Mouse (Mus musculus): Measurements from ENCODE around the gene Rbfox2. TPM values are rescaled to one million over a fixed set of nuclear protein-coding genes. Genes with fewer than 3 reads are reported as not detected.
A peak's percentile ranks its signal among the peaks of the same experiment; 100 is the strongest.

Rbfox2 gene
- 9.1 and 9.9 TPM in 2 replicates for polyA plus RNA-seq (2012; rRNA removed)
- 7.2 and 8.5 TPM in 2 replicates for polyA plus RNA-seq (2014; fragmentation: Nextera tagmentation; extraction: Ambion mirVana)

DNA sequence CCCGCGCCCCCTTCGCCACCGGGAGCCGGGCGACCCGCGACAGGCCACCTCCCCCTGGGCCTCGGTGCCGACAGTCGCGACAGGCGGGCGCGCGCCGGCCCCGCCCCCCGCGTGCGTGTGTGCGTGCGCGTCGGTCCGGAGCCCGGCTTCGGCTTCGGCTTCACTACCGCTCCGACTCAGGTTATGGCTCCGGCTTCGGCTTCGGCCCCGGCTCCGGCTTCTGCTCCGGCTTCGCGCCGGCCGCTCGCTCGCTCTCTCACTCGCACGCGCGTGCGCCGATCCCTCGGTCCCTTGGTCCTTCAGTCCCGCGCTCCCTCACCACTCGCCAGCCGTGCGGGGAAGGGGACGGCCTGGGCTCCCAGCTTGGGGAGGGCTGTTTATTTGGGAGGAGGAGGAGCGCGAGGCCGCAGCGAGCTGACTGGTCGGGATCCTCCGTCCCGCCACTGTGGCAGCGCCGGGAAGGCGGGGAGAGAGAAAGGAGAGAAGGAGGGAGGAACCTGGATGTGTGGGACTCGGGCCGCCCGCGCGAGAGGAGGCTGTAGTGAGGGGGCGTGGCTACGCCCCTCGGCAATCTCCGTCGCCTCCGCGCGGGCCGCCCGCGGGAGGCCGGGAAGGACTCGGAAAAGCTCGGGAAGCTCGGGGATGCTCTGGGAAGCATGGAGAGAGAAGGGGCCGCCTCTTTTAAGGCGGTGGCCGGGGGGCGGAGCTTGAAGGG, at the start of gene Rbfox2:
Gene Rbfox2, minus strand, starts transcription at position 458 of the 715 bp plus-strand sequence.
- under 1% methylated on average over 89 of the region's 90 CpGs for WGBS (ENCODE audit: insufficient replicate concordance)
- no peaks in the 10 kb centered on the region for H3K9me3 ChIP-seq (ENCODE audit: control insufficient read depth, low read length)
- peak within 1 kb of the TSS; percentile 27 for H3K9ac ChIP-seq (replicated peaks)
- H3K4me2 ChIP-seq (ENCODE audit: low read depth), result peak within 1 kb of the TSS; percentile 69
- H3K4me3 ChIP-seq (ENCODE audit: insufficient read depth in 1 of 2, low read depth in 2 of 2, low read length in 2 of 2), result peak within 1 kb of the TSS; percentile 56 to 58
- ATAC-seq (ENCODE audit: insufficient read depth) (peak; percentile 88), DNase-seq (ENCODE audit: low read depth in 3 of 3, low spot score in 3 of 3) (peak; percentile 38 to 43 (median 41))
- TF ChIP-seq EP300 (IDR thresholded peaks at IDR 0.05; ENCODE audit: low read depth), result no peak
- no peak for TF ChIP-seq CTCF (IDR thresholded peaks at IDR 0.05; ENCODE audit: low read depth)
- H3K27me3 ChIP-seq (ENCODE audit: control insufficient read depth, insufficient read depth, low read length), result peaks cover 38% of the 10 kb centered on the region
- no peaks in the 10 kb centered on the region for H3K36me3 ChIP-seq (replicated peaks; ENCODE audit: control insufficient read depth, insufficient read depth, low read depth)
- peaks cover 0 to 13% of the 10 kb centered on the region in 2 experiments; a peak in 2 of 4 replicates for H3K4me1 ChIP-seq (replicated peaks; ENCODE audit: control insufficient read depth in 2 of 2, insufficient read depth in 2 of 2, low read length in 1 of 2)
- H3K27ac ChIP-seq, result no peak within 1 kb of the TSS

DNA sequence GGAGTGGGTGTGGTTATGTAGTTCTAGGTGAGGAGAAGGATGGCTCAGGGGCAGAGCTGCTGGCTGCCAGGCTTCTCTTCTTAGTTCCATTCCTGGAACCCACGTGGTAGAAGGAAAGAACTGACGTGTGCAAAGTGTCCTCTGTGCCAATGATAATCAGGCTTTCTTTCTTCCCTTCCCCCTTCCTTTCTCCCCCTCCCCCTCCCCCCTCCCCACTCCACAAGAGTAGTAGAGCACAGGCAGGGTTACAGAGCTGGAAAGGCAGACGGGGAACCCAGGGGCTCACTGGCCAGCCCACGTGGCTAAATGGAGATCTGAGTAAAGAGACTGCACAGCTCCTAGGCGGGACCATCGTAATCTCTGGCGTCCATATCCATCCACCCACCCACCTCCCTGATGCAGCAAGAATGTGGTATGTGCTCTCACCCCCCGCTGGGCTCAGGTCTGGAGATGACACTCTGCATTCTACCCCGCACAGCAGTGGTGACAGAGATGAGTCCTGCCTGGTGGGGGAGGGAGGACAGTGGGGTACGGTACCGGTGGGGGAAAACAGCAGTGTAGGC, 49.5 kb upstream of the Rbfox2 start:
- TF ChIP-seq EP300 (IDR thresholded peaks at IDR 0.05; ENCODE audit: low read depth) (no peak), CTCF (IDR thresholded peaks at IDR 0.05; ENCODE audit: low read depth) (no peak)
- 11% methylated on average over 11 of the region's 11 CpGs for WGBS (ENCODE audit: insufficient replicate concordance)
- Histone ChIP-seq H3K4me2 (ENCODE audit: low read depth) (peak overlapping the region; percentile 20; the same call in 1 of the 2 replicates), H3K27ac (no peak overlapping the region), H3K9ac (replicated peaks) (no peak overlapping the region), H3K27me3 (ENCODE audit: control insufficient read depth, insufficient read depth, low read length) (no peaks in the 10 kb centered on the region), H3K4me3 (ENCODE audit: insufficient read depth in 1 of 2, low read depth in 2 of 2, low read length in 2 of 2) (no peak overlapping the region), H3K9me3 (ENCODE audit: control insufficient read depth, low read length) (no peaks in the 10 kb centered on the region), H3K36me3 (replicated peaks; ENCODE audit: control insufficient read depth, insufficient read depth, low read depth) (no peaks in the 10 kb centered on the region), H3K4me1 (replicated peaks; ENCODE audit: control insufficient read depth in 2 of 2, insufficient read depth in 2 of 2, low read length in 1 of 2) (peaks cover 0 to 3% of the 10 kb centered on the region in 2 experiments; a peak in 2 of 4 replicates)
- DNase-seq (ENCODE audit: low read depth in 3 of 3, low spot score in 3 of 3) (no peak), ATAC-seq (ENCODE audit: insufficient read depth) (no peak)

DNA sequence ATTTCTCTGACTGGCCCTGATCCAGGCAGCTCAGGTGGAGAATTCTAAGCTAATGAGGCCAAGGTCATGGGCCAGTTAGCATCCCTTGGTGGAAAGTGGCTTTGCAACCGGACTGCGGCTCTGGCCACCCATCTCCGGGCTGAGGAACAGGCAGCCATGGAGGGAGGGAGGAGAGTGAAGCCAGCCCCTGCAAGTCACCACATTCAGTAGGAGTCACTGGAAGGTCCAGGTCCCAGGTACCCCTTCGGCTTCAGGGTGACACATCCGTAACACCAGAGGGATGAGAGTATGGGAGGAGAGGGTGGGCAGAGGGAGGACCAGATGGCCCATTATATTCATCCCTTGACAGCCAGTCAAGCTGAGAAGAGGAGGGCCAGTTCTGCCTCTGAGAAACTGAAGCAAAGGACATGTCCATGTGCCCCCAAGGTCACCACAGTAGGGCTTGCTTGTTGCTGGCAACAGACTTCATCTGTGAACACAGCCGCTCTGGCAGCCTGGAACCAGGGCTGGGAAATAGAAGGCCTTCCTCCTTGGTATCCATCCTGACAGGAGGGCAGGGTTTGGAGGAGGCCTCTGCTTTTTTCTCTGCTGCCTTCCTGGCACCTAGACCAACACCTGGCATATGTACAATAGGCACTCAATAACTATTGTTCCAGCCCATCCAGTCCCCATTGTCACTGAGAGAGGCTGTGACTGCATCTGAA, 48.2 kb upstream of the Rbfox2 start:
- Histone ChIP-seq H3K4me2 (ENCODE audit: low read depth) (no peak overlapping the region), H3K36me3 (replicated peaks; ENCODE audit: control insufficient read depth, insufficient read depth, low read depth) (no peaks in the 10 kb centered on the region), H3K27ac (no peak overlapping the region), H3K9ac (replicated peaks) (no peak overlapping the region), H3K4me1 (replicated peaks; ENCODE audit: control insufficient read depth in 2 of 2, insufficient read depth in 2 of 2, low read length in 1 of 2) (peaks cover 0 to 3% of the 10 kb centered on the region in 2 experiments; a peak in 2 of 4 replicates), H3K9me3 (ENCODE audit: control insufficient read depth, low read length) (no peaks in the 10 kb centered on the region), H3K4me3 (ENCODE audit: insufficient read depth in 1 of 2, low read depth in 2 of 2, low read length in 2 of 2) (no peak overlapping the region), H3K27me3 (ENCODE audit: control insufficient read depth, insufficient read depth, low read length) (no peaks in the 10 kb centered on the region)
- DNase-seq (ENCODE audit: low read depth in 3 of 3, low spot score in 3 of 3), result no peak
- no peak for ATAC-seq (ENCODE audit: insufficient read depth)
- WGBS (ENCODE audit: insufficient replicate concordance), result 61% methylated on average over 6 of the region's 6 CpGs
- no peak for TF ChIP-seq EP300 (IDR thresholded peaks at IDR 0.05; ENCODE audit: low read depth)
- no peak for TF ChIP-seq CTCF (IDR thresholded peaks at IDR 0.05; ENCODE audit: low read depth)

DNA sequence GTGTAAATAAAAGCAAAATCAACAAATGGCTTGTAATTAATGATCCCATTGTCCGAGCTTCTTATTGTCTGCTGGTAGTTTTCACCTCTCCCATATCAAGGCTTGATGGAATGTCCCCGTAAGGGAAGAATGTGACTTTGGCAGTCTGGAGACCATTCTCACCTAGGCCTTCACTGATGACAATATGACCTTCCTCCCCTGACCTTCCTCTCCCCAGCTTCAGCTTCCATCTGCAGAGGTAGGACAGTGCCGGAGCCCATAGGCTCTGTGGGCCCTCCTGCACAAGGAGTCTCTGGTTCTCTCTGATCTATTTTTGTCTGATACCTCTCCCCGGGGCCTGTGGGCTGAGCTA, 47.7 kb upstream of the Rbfox2 start:
- H3K4me3 ChIP-seq (ENCODE audit: insufficient read depth in 1 of 2, low read depth in 2 of 2, low read length in 2 of 2), result no peak overlapping the region
- ATAC-seq (ENCODE audit: insufficient read depth) (no peak), DNase-seq (ENCODE audit: low read depth in 3 of 3, low spot score in 3 of 3) (no peak)
- no peak for TF ChIP-seq CTCF (IDR thresholded peaks at IDR 0.05; ENCODE audit: low read depth)
- no peak overlapping the region for H3K4me2 ChIP-seq (ENCODE audit: low read depth)
- H3K4me1 ChIP-seq (replicated peaks; ENCODE audit: control insufficient read depth in 2 of 2, insufficient read depth in 2 of 2, low read length in 1 of 2), result peaks cover 0 to 3% of the 10 kb centered on the region in 2 experiments; a peak in 2 of 4 replicates
- no peaks in the 10 kb centered on the region for H3K9me3 ChIP-seq (ENCODE audit: control insufficient read depth, low read length)
- 49% methylated on average over 4 of the region's 4 CpGs for WGBS (ENCODE audit: insufficient replicate concordance)
- H3K27me3 ChIP-seq (ENCODE audit: control insufficient read depth, insufficient read depth, low read length), result no peaks in the 10 kb centered on the region
- H3K36me3 ChIP-seq (replicated peaks; ENCODE audit: control insufficient read depth, insufficient read depth, low read depth), result no peaks in the 10 kb centered on the region
- H3K27ac ChIP-seq, result no peak overlapping the region
- no peak overlapping the region for H3K9ac ChIP-seq (replicated peaks)

DNA sequence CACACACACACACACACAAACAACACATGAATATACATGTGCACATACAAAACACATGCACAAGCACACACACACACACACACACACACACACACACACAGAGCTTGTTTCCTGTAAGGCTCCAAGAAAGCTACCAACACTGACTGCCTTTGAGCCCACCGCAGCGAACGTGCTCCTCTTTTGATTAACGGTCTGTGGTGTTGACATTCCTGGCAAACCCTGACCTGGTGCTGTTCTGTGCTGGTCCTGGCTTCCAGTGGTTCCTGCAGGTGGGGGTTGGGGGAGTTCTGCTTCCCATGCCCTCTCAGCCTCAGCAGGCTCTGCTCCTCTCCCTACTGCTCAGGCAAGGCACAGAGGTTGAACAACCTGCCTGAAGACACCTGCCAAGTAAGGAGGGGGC, 47.0 kb upstream of the Rbfox2 start:
- Histone ChIP-seq H3K4me2 (ENCODE audit: low read depth) (no peak overlapping the region), H3K36me3 (replicated peaks; ENCODE audit: control insufficient read depth, insufficient read depth, low read depth) (no peaks in the 10 kb centered on the region), H3K4me3 (ENCODE audit: insufficient read depth in 1 of 2, low read depth in 2 of 2, low read length in 2 of 2) (no peak overlapping the region), H3K9ac (replicated peaks) (no peak overlapping the region), H3K27ac (no peak overlapping the region), H3K4me1 (replicated peaks; ENCODE audit: control insufficient read depth in 2 of 2, insufficient read depth in 2 of 2, low read length in 1 of 2) (peaks cover 0 to 3% of the 10 kb centered on the region in 2 experiments; a peak in 2 of 4 replicates), H3K9me3 (ENCODE audit: control insufficient read depth, low read length) (no peaks in the 10 kb centered on the region), H3K27me3 (ENCODE audit: control insufficient read depth, insufficient read depth, low read length) (no peaks in the 10 kb centered on the region)
- TF ChIP-seq CTCF (IDR thresholded peaks at IDR 0.05; ENCODE audit: low read depth) (no peak), EP300 (IDR thresholded peaks at IDR 0.05; ENCODE audit: low read depth) (no peak)
- DNase-seq (ENCODE audit: low read depth in 3 of 3, low spot score in 3 of 3), result no peak
- no peak for ATAC-seq (ENCODE audit: insufficient read depth)
- 24% methylated on average over 4 of the region's 4 CpGs for WGBS (ENCODE audit: insufficient replicate concordance)

Data from liver, embryonic 14.5 days (tissue).